Mouse (Mus musculus): ENCODE results near the gene Tgfbr3l. TPM values are rescaled to one million over a fixed set of nuclear protein-coding genes. Genes with fewer than 3 reads are reported as not detected.

Tgfbr3l gene
- polyA plus RNA-seq, 1 experiment from 2014 or later, result 2.9 TPM

GRCm38 (mm10) chr8:4212809-4213209 is 35.2 kb upstream of the Tgfbr3l start:
- no peak for TF ChIP-seq CTCF (IDR thresholded peaks at IDR 0.05; ENCODE audit: low read depth)
- 0 out of 2 replicates have a peak, but pooled peaks cover 3% of the 10 kb centered on the region for H3K27me3 ChIP-seq (ENCODE audit: insufficient read depth, low read length)
- H3K9me3 ChIP-seq (replicated peaks; ENCODE audit: low read length), result no peaks in the 10 kb centered on the region
- H3K4me1 ChIP-seq (replicated peaks; ENCODE audit: insufficient read depth, low read length), result peaks cover 20% of the 10 kb centered on the region
- H3K27ac ChIP-seq, result no peak overlapping the region
- peak overlapping the region; percentile 40 for H3K4me3 ChIP-seq (replicated peaks; ENCODE audit: low read depth, low read length)
- 0 out of 2 replicates have a peak, but pooled peaks cover 3% of the 10 kb centered on the region for H3K36me3 ChIP-seq (ENCODE audit: insufficient read depth, low read length)
- peak; percentile 22 for ATAC-seq (replicated peaks; ENCODE audit: low FRiP score, low read depth)
- peak overlapping the region; percentile 50; the same call in 1 of the 2 replicates for H3K9ac ChIP-seq (ENCODE audit: low read depth, low read length)
- 0% methylated on average over 25 of the region's 25 CpGs for WGBS
- peak overlapping the region; percentile 83 for H3K4me2 ChIP-seq (ENCODE audit: low read length)
- DNase-seq (ENCODE audit: low spot score), result no peak

GRCm38 (mm10) chr8:4213210-4214005 is 34.6 kb upstream of the Tgfbr3l start:
- ATAC-seq (replicated peaks; ENCODE audit: low FRiP score, low read depth) (peak; percentile 60), DNase-seq (ENCODE audit: low spot score) (peak; percentile 52)
- 0 out of 2 replicates have a peak, but pooled peaks cover 6% of the 10 kb centered on the region for H3K27me3 ChIP-seq (ENCODE audit: insufficient read depth, low read length)
- no peak for TF ChIP-seq CTCF (IDR thresholded peaks at IDR 0.05; ENCODE audit: low read depth)
- H3K9ac ChIP-seq (ENCODE audit: low read depth, low read length), result peak overlapping the region; percentile 50; the same call in 1 of the 2 replicates
- peak overlapping the region; percentile 40 for H3K4me3 ChIP-seq (replicated peaks; ENCODE audit: low read depth, low read length)
- H3K4me2 ChIP-seq (ENCODE audit: low read length), result peak overlapping the region; percentile 83
- H3K27ac ChIP-seq, result no peak overlapping the region
- peaks cover 20% of the 10 kb centered on the region for H3K4me1 ChIP-seq (replicated peaks; ENCODE audit: insufficient read depth, low read length)
- WGBS, result 7% methylated on average over 18 of the region's 18 CpGs
- H3K36me3 ChIP-seq (ENCODE audit: insufficient read depth, low read length), result 0 out of 2 replicates have a peak, but pooled peaks cover 3% of the 10 kb centered on the region
- H3K9me3 ChIP-seq (replicated peaks; ENCODE audit: low read length), result no peaks in the 10 kb centered on the region

GRCm38 (mm10) chr8:4214006-4214980 is 33.7 kb upstream of the Tgfbr3l start:
- Histone ChIP-seq H3K9me3 (replicated peaks; ENCODE audit: low read length) (no peaks in the 10 kb centered on the region), H3K4me1 (replicated peaks; ENCODE audit: insufficient read depth, low read length) (peaks cover 20% of the 10 kb centered on the region), H3K36me3 (ENCODE audit: insufficient read depth, low read length) (0 out of 2 replicates have a peak, but pooled peaks cover 3% of the 10 kb centered on the region), H3K9ac (ENCODE audit: low read depth, low read length) (0 out of 2 replicates have a peak overlapping the region, but pooled peaks have one; percentile 5), H3K4me2 (ENCODE audit: low read length) (peak overlapping the region; percentile 83), H3K27ac (no peak overlapping the region), H3K27me3 (ENCODE audit: insufficient read depth, low read length) (0 out of 2 replicates have a peak, but pooled peaks cover 7% of the 10 kb centered on the region), H3K4me3 (replicated peaks; ENCODE audit: low read depth, low read length) (peak overlapping the region; percentile 40)
- DNase-seq (ENCODE audit: low spot score) (peak; percentile 67), ATAC-seq (replicated peaks; ENCODE audit: low FRiP score, low read depth) (peak; percentile 22)
- WGBS, result 15% methylated on average over 33 of the region's 33 CpGs
- TF ChIP-seq CTCF (IDR thresholded peaks at IDR 0.05; ENCODE audit: low read depth), result no peak

DNA sequence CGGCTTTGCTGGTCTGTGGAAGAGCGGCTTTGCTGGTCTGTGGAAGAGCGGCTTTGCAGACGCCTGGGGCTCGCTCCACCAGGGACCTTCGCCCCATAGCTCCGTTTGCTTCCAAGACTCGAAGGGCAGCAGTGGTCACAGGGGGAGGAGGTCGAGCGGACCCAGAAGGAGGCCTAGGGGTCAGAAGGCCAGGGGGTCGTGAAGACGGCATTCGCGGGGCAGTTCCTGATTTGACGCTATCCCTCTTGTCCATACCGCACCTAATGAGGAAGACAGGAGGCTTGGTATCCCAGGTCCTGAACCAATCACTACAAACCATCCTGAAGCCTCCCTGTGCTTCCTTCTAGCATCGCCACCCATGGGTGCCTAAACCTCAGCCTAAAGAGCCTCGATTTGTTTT is 31.7 kb upstream of the Tgfbr3l start:
- DNase-seq (ENCODE audit: low spot score) (no peak), ATAC-seq (replicated peaks; ENCODE audit: low FRiP score, low read depth) (no peak)
- no peaks in the 10 kb centered on the region for H3K9me3 ChIP-seq (replicated peaks; ENCODE audit: low read length)
- TF ChIP-seq CTCF (IDR thresholded peaks at IDR 0.05; ENCODE audit: low read depth), result no peak
- no peak overlapping the region for H3K9ac ChIP-seq (ENCODE audit: low read depth, low read length)
- 0 out of 2 replicates have a peak, but pooled peaks cover 7% of the 10 kb centered on the region for H3K27me3 ChIP-seq (ENCODE audit: insufficient read depth, low read length)
- peak overlapping the region; percentile 48 for H3K4me3 ChIP-seq (replicated peaks; ENCODE audit: low read depth, low read length)
- H3K36me3 ChIP-seq (ENCODE audit: insufficient read depth, low read length), result no peaks in the 10 kb centered on the region
- peaks cover 20% of the 10 kb centered on the region for H3K4me1 ChIP-seq (replicated peaks; ENCODE audit: insufficient read depth, low read length)
- WGBS, result 7% methylated on average over 18 of the region's 18 CpGs
- peak overlapping the region; percentile 86 for H3K4me2 ChIP-seq (ENCODE audit: low read length)
- no peak overlapping the region for H3K27ac ChIP-seq

GRCm38 (mm10) chr8:4216791-4217621 is 31.0 kb upstream of the Tgfbr3l start, which contains the start of gene Prr36:
Gene Prr36, minus strand, starts transcription at chr8:4217459.
- DNase-seq (ENCODE audit: low spot score) (peak; percentile 68), ATAC-seq (replicated peaks; ENCODE audit: low FRiP score, low read depth) (peak; percentile 78)
- Histone ChIP-seq H3K9ac (ENCODE audit: low read depth, low read length) (peak within 1 kb of the TSS; percentile 54), H3K9me3 (replicated peaks; ENCODE audit: low read length) (no peaks in the 10 kb centered on the region), H3K27me3 (ENCODE audit: insufficient read depth, low read length) (0 out of 2 replicates have a peak, but pooled peaks cover 7% of the 10 kb centered on the region), H3K4me1 (replicated peaks; ENCODE audit: insufficient read depth, low read length) (peaks cover 20% of the 10 kb centered on the region), H3K4me3 (replicated peaks; ENCODE audit: low read depth, low read length) (peak within 1 kb of the TSS; percentile 48), H3K27ac (no peak within 1 kb of the TSS), H3K36me3 (ENCODE audit: insufficient read depth, low read length) (no peaks in the 10 kb centered on the region), H3K4me2 (ENCODE audit: low read length) (peak within 1 kb of the TSS; percentile 86)
- 1% methylated on average over 39 of the region's 44 CpGs for WGBS
- TF ChIP-seq CTCF (IDR thresholded peaks at IDR 0.05; ENCODE audit: low read depth), result no peak
